Mouse (Mus musculus) liver, postnatal 0 days (tissue): ENCODE data around the gene B430306N03Rik.

Experiments
- CTCF ChIP-seq: sonication (generic); IDR thresholded peaks from 2 replicates; pipeline ENCODE4 v1.5.1; 2016; ENCODE audit warnings: antibody characterized with exemption, low read depth
- EP300 ChIP-seq: IDR thresholded peaks from 2 replicates; pipeline ENCODE4 v1.6.1; 2016; ENCODE audit warnings: antibody characterized with exemption, low read depth, mild to moderate bottlenecking

DNA sequence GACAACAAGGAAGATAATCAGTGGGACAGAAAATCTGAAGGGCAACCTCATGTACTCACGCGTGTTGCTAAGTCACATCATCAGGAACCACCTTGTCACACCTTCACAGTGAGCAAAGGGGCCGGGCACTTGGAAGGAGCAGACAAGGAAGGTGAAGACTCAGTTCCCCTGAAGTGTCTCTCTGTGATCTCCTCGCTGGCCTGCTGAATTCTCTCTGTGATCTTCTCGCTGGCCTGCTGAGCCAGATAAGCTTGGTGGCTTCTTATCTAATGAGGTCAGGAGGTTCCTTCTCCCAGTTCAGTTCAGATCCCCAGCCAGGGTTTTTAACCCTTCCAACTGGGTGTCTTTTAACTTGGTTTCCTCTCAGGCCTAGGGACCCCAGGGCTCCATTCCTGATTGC, 43.8 kb upstream of the B430306N03Rik start:
- TF ChIP-seq CTCF = no peak
- TF ChIP-seq EP300 = peak; percentile 99
